Mouse (Mus musculus) intestine, embryonic 15.5 days (tissue): ENCODE results near the gene Nr1d2. TPM values are rescaled to one million over a fixed set of nuclear protein-coding genes. Genes with fewer than 3 reads are reported as not detected.
A peak's percentile ranks its signal among the peaks of the same experiment; 100 is the strongest.
"Not testable (repeated sequence)": the region's sequence is repeated elsewhere in the genome, so short reads cannot be mapped to it uniquely, and the experiment has no call there.

ENCODE experiments used
- ATAC-seq: fragments of 200-750 bp; cut with Nextera tagmentation; 2 replicates; pipeline ENCODE4 v1.8.0; 2017; ENCODE audit warnings: moderate TSS enrichment, moderate library complexity
- H3K27ac ChIP-seq: fragments of 300-500 bp; sonication (generic); 2 replicates; pipeline ENCODE4 v1.5.1; 2015; ENCODE audit warnings: mild to moderate bottlenecking, inconsistent platforms
- H3K27me3 ChIP-seq: fragments of 300-500 bp; sonication (generic); replicated peaks from 2 replicates; pipeline ENCODE4 v1.6.1; 2015; ENCODE audit warnings: inconsistent platforms
- H3K36me3 ChIP-seq: fragments of 300-500 bp; sonication (generic); 2 replicates; pipeline ENCODE4 v1.6.1; 2015; ENCODE audit warnings: inconsistent platforms
- H3K4me1 ChIP-seq: fragments of 300-500 bp; sonication (generic); replicated peaks from 2 replicates; pipeline ENCODE4 v1.6.1; 2015; ENCODE audit warnings: inconsistent platforms
- H3K4me2 ChIP-seq: fragments of 300-500 bp; sonication (generic); replicated peaks from 2 replicates; pipeline ENCODE4 v1.6.1; 2015; ENCODE audit warnings: mild to moderate bottlenecking, inconsistent platforms
- H3K4me3 ChIP-seq: fragments of 300-500 bp; sonication (generic); replicated peaks from 2 replicates; pipeline ENCODE4 v1.5.1; 2015; ENCODE audit warnings: inconsistent platforms
- H3K9ac ChIP-seq: fragments of 300-500 bp; sonication (generic); 2 replicates; pipeline ENCODE4 v1.6.1; 2015; ENCODE audit warnings: inconsistent platforms
- H3K9me3 ChIP-seq: fragments of 300-500 bp; sonication (generic); 2 replicates; pipeline ENCODE4 v1.6.1; 2016; ENCODE audit warnings: inconsistent platforms
- WGBS: fragments of 180-500 bp; shearing (Covaris S2); methylation state at CpG from one replicate; pipeline ENCODE4 v1.1.7; 2015; 5-methylcytosine and 5-hydroxymethylcytosine counted together
- polyA plus RNA-seq: library from polyadenylated mRNA; unstranded; fragments of >200 nt; fragmentation: Nextera tagmentation; extraction: Ambion mirVana; gene quantifications from 2 replicates; pipeline ENCODE4 v1.2.1, GENCODE M21; 2015

Gene Nr1d2
- polyA plus RNA-seq, 1 experiment from 2014 or later, result 6.9 TPM

DNA sequence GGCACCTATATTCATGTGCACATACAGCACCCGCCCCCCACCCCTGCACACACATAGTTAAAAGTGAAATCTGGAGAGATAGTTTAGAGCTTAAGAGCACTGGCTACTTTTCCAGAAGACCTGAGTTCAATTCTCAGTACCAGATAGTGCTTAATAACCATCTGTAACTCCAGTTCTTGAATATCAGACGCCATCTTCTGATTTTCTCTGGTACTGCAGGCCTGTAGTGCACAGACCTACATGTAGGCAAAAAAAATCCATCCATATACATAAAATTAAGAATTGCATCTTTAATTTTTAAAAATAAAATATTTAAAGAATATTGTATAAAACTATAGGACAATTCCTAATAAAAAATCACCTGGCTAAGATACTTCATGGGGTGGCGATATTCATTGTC lies 22.3 kb upstream of the Nr1d2 start:
- H3K36me3 ChIP-seq, result 0 out of 2 replicates have a peak, but pooled peaks cover 2% of the 10 kb centered on the region
- WGBS, result 81% methylated on average over 3 of the region's 3 CpGs
- H3K9ac ChIP-seq, result no peak overlapping the region
- no peaks in the 10 kb centered on the region for H3K27me3 ChIP-seq
- H3K9me3 ChIP-seq, result no peaks in the 10 kb centered on the region
- H3K4me3 ChIP-seq, result no peak overlapping the region
- H3K4me1 ChIP-seq, result no peaks in the 10 kb centered on the region
- H3K27ac ChIP-seq, result no peak overlapping the region
- no peak overlapping the region for H3K4me2 ChIP-seq
- ATAC-seq, result no peak

GRCm38 (mm10) chr14:18242638-18243130 lies 3.8 kb upstream of the Nr1d2 start:
- Histone ChIP-seq H3K27me3 (no peaks in the 10 kb centered on the region), H3K4me3 (no peak overlapping the region)
- 81% methylated on average over 21 of the region's 21 CpGs for WGBS

DNA sequence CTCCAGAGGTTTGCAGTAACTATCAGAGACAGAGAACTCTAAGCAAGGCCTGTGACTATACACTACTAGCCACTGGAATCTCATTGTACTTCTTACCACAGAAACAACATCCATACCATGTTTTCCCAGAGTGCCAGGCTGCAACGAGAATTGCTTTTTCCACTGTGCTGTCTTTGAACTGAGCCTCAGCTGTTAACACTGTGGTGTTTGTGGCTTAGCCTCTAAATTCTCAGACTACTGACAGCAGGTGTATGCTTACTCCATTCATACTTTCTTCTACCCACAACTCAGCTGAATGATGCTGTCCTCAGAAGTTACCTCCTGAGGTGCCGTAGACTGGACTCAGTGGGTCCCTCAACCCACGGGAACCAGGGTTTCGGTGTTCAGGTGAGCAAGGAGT lies 2.9 kb upstream of the Nr1d2 start:
- H3K4me3 ChIP-seq, result no peak overlapping the region
- H3K4me2 ChIP-seq, result no peak overlapping the region
- no peaks in the 10 kb centered on the region for H3K9me3 ChIP-seq
- WGBS, result 86% methylated on average over 4 of the region's 4 CpGs
- no peaks in the 10 kb centered on the region for H3K4me1 ChIP-seq
- H3K27me3 ChIP-seq, result no peaks in the 10 kb centered on the region
- H3K9ac ChIP-seq, result no peak overlapping the region
- no peak for ATAC-seq
- H3K36me3 ChIP-seq, result no peaks in the 10 kb centered on the region
- no peak overlapping the region for H3K27ac ChIP-seq

More at GRCm38 (mm10) chr14:18242638-18243130, 3.8 kb upstream of the Nr1d2 start:
- Histone ChIP-seq H3K36me3 (no peaks in the 10 kb centered on the region), H3K9me3 (no peaks in the 10 kb centered on the region), H3K27ac (no peak overlapping the region), H3K4me2 (no peak overlapping the region), H3K9ac (no peak overlapping the region), H3K4me1 (no peaks in the 10 kb centered on the region)
- no peak for ATAC-seq

DNA sequence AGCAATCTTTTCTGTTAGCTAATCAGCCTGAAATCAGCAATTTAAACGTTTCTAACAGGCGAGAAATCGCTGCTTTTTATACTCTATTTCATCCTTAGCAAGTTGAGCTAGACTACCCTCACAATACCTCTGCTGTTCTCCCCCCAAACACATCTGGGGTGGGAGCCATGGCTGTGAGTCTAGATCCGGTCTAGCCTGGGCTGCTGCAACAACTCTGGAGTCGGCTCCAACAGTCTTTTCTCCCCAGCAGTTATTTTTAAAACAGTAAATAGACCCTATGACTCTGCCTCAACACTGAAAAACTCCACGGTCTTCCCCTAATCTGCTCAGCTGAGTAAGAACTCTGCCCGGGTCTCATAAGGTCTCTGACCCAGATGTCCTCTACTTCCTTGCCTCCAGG lies 1.2 kb upstream of the Nr1d2 start:
- ATAC-seq, result no peak
- Histone ChIP-seq H3K4me1 (no peaks in the 10 kb centered on the region), H3K27ac (no peak overlapping the region), H3K9ac (no peak overlapping the region), H3K36me3 (no peaks in the 10 kb centered on the region), H3K9me3 (no peaks in the 10 kb centered on the region), H3K4me2 (no peak overlapping the region), H3K27me3 (no peaks in the 10 kb centered on the region), H3K4me3 (no peak overlapping the region)
- WGBS, result 68% methylated on average over 7 of the region's 7 CpGs

DNA sequence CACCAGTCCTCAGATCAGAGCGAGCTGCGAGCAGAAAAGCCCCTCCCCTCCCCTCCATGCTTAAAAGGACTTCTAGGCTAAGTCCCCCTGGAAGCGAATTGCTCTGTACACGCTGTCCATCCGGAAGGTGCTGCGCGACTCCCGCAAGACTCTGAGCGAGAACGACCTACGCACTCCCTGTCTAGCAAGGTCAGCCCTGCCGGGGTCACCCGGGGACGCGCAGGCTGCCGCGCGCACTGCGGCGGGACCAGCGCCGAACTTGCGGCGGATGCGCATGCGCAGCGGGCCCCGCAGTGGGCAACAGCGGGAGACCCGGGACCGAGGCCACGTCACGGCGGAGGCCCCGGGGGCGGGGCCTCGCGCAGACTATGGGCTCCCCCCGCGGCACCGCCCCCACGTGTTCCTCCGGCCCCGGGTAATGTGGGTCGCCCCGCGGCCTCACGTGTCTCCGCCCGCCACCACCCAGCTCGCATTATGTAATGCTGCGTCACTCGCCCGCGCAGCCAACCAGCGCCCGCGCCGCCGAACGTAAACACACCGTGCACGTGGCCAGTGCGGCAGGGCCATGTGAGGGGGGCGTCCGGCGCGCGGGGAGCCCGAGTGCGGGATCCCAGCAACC lies 687 bp downstream of the Nr1d2 start:
- H3K9me3 ChIP-seq, result no peaks in the 10 kb centered on the region
- under 1% methylated on average over 70 of the region's 71 CpGs for WGBS
- peak overlapping the region; percentile 87 for H3K4me2 ChIP-seq
- peak; percentile 92 for ATAC-seq
- H3K4me3 ChIP-seq, result peak overlapping the region; percentile 80
- H3K4me1 ChIP-seq, result 0 out of 2 replicates have a peak, but pooled peaks cover 4% of the 10 kb centered on the region
- H3K9ac ChIP-seq, result peak overlapping the region; percentile 62
- H3K27me3 ChIP-seq, result no peaks in the 10 kb centered on the region
- no peaks in the 10 kb centered on the region for H3K36me3 ChIP-seq
- H3K27ac ChIP-seq, result peak overlapping the region; percentile 81

- no peak overlapping the region for H3K27ac ChIP-seq
- H3K27me3 ChIP-seq, result no peaks in the 10 kb centered on the region
These were observed 1.5 kb downstream of the Nr1d2 start for GRCm38 (mm10) chr14:18237381-18237780.

DNA sequence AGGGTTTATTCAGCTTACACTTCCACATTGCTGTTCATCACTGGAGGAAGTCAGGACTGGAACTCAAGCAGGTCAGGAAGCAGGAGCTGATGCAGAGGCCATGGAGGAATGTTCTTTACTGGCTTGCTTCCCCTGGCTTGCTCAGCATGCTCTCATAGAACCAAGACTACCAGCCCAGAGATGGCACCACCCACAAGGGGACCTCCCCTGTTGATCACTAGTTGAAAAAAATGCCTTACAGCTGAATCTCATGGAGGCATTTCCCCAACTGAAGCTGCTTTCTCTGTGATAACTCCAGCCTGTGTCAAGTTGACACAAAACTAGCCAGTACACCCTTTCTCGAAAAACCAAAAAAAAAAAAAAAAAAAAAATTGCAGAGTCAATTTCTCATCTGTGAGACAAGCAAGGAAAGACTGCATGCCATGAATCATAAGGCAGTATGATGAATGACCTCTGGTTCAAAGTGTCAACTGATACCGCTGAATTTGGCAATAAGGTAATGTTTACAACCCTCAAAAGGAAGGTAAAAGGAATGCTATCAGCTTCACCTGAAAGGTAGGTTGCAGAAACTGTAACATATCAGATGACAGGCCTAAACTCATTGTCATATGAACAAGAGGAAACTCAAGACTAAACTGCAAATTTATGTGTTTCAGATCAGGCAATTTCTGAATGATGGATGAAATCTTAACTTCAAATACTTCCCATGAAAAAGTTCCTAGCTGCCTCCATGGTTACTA lies 2.3 kb downstream of the Nr1d2 start:
- H3K27me3 ChIP-seq, ATAC-seq, H3K4me2 ChIP-seq, H3K4me1 ChIP-seq, H3K4me3 ChIP-seq, H3K36me3 ChIP-seq, H3K27ac ChIP-seq, H3K9me3 ChIP-seq, H3K9ac ChIP-seq: not testable (repeated sequence)
- WGBS, result 56% methylated on average over 2 of the region's 2 CpGs

More at GRCm38 (mm10) chr14:18237381-18237780, 1.5 kb downstream of the Nr1d2 start:
- H3K4me3 ChIP-seq, result no peak overlapping the region
- WGBS, result 75% methylated on average over 4 of the region's 4 CpGs
- H3K36me3 ChIP-seq, result no peaks in the 10 kb centered on the region
- no peak overlapping the region for H3K9ac ChIP-seq
- H3K4me1 ChIP-seq, result 0 out of 2 replicates have a peak, but pooled peaks cover 4% of the 10 kb centered on the region
- no peaks in the 10 kb centered on the region for H3K9me3 ChIP-seq
- peak overlapping the region; percentile 87; the same call in 1 of the 2 replicates for H3K4me2 ChIP-seq
- no peak for ATAC-seq

GRCm38 (mm10) chr14:18233981-18234960 lies 4.7 kb downstream of the Nr1d2 start:
- ATAC-seq, result no peak
- Histone ChIP-seq H3K9me3 (no peaks in the 10 kb centered on the region), H3K9ac (no peak overlapping the region), H3K4me3 (no peak overlapping the region), H3K4me1 (0 out of 2 replicates have a peak, but pooled peaks cover 4% of the 10 kb centered on the region), H3K4me2 (no peak overlapping the region; the same call in 1 of the 2 replicates), H3K27ac (no peak overlapping the region), H3K27me3 (no peaks in the 10 kb centered on the region), H3K36me3 (no peaks in the 10 kb centered on the region)
- 44% methylated on average over 5 of the region's 5 CpGs for WGBS

GRCm38 (mm10) chr14:18233076-18233475 lies 5.9 kb downstream of the Nr1d2 start:
- Histone ChIP-seq H3K27ac (no peak overlapping the region), H3K9me3 (no peaks in the 10 kb centered on the region), H3K36me3 (no peaks in the 10 kb centered on the region), H3K4me3 (no peak overlapping the region), H3K27me3 (no peaks in the 10 kb centered on the region), H3K9ac (no peak overlapping the region), H3K4me2 (no peak overlapping the region), H3K4me1 (0 out of 2 replicates have a peak, but pooled peaks cover 4% of the 10 kb centered on the region)
- WGBS, result 89% methylated on average over 2 of the region's 2 CpGs
- ATAC-seq, result no peak

- 94% methylated on average over 8 of the region's 8 CpGs for WGBS
- not testable (repeated sequence) for ATAC-seq, H3K9me3 ChIP-seq, H3K4me2 ChIP-seq, H3K9ac ChIP-seq, H3K4me3 ChIP-seq, H3K4me1 ChIP-seq, H3K36me3 ChIP-seq, H3K27ac ChIP-seq, H3K27me3 ChIP-seq
These were observed 7.1 kb downstream of the Nr1d2 start for GRCm38 (mm10) chr14:18231866-18232265.

DNA sequence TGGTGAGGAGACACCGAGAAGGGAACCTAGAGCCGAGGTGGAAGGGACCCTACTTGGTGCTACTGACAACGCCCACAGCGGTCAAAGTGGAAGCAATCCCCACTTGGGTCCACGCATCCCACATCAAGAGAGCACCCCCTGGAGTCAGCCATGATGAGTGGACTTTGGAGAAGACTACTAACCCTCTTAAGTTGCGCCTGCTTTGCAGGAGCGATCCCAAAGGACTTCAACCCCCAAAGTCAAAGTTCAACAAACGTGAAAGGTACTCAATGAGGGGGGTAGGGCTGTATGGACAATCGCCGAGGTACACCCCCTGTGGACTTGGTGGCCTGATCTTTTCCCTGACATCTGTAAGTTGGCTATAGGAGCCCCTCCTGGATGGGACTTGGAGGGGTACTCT lies 9.2 kb downstream of the Nr1d2 start:
- not testable (repeated sequence) for H3K36me3 ChIP-seq, H3K9ac ChIP-seq, ATAC-seq, H3K4me1 ChIP-seq, H3K27me3 ChIP-seq, H3K4me2 ChIP-seq, H3K4me3 ChIP-seq, H3K27ac ChIP-seq, H3K9me3 ChIP-seq
- WGBS, result 90% methylated on average over 10 of the region's 10 CpGs

- ATAC-seq, result not testable (repeated sequence)
These were observed 12.7 kb downstream of the Nr1d2 start for GRCm38 (mm10) chr14:18226181-18226580.

More at GRCm38 (mm10) chr14:18226181-18226580, 12.7 kb downstream of the Nr1d2 start:
- H3K27me3 ChIP-seq, H3K4me2 ChIP-seq, H3K4me3 ChIP-seq, H3K9me3 ChIP-seq, H3K9ac ChIP-seq, H3K36me3 ChIP-seq, H3K27ac ChIP-seq, H3K4me1 ChIP-seq: not testable (repeated sequence)
- 79% methylated on average over 11 of the region's 11 CpGs for WGBS
